Mouse (Mus musculus) yolk sac, embryonic 10.5 days (tissue): Measurements from ENCODE around the gene Sik1.
A peak's percentile ranks its signal among the peaks of the same experiment; 100 is the strongest.

Experiments
- DNase-seq: peaks from one replicate; pipeline ENCODE4 v3.0.0-alpha.2; 2017; ENCODE audit warnings: low spot score

Sik1 gene

DNA sequence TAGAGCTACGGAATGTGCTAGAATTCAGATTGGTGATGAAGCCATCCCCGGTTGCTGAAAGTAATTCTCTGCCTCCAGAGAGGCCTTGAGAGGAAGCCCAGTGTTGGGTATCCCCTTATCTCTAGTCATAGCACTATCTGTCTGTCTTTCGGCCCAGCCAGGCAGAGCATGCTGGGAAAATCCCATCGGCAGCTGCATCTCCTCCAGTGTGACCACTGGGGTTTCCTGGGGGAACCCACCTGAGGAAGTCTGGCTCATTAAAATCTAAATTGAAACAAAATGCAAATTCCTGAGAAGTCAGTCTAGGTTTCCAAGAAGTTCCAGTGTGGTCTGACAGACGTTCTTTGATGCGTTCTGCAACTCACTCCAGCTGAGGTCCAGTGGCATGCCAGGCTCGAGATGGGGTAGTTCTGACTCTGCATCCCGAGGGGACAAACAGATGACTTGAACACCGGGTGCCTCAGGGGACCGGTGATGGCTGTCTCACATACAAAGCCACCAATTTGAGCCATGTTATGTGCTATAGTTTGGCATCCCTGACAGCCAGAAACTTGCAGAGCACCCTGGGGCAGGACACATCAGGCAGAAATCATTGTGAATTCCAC, 19.8 kb upstream of the Sik1 start:
- no peak for DNase-seq

DNA sequence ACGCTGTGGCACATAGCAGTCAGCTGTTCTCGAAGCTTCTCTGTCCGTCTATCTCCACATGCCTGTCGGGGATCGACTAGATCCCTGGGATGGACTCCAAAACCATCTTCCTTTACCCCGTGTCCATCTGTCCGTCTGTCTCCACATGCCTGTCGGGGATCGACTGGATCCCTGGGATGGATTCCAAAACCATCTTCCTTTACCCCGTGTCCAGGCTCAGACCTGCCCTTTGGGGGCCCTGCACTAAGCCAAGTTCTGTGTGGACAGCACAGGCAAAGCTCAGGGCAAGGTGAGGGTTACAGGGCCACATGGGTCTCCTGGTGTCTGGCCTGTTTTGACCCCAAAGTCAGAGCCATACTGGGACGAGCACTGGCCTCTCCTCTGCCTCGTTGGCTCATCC, 19.1 kb upstream of the Sik1 start:
- no peak for DNase-seq

DNA sequence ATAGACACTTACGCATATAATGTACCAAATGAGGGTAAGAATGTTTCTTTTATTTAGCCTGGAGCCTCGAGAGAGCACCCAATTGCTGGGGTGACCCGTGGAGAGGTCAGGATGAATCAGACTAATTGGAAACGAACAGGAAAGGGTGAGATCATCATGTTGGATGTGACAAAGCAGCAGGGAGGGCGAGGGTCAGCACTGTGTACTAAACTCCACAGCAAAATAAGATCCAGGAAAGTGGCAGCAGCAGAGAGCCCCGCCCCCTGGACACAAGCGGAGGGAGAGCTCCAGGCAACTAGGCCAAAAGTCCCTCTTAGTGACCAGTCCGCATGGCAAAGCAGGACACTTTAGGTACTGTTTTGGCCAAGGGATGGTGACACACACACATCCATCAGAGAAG, 18.4 kb upstream of the Sik1 start:
- DNase-seq, result no peak

DNA sequence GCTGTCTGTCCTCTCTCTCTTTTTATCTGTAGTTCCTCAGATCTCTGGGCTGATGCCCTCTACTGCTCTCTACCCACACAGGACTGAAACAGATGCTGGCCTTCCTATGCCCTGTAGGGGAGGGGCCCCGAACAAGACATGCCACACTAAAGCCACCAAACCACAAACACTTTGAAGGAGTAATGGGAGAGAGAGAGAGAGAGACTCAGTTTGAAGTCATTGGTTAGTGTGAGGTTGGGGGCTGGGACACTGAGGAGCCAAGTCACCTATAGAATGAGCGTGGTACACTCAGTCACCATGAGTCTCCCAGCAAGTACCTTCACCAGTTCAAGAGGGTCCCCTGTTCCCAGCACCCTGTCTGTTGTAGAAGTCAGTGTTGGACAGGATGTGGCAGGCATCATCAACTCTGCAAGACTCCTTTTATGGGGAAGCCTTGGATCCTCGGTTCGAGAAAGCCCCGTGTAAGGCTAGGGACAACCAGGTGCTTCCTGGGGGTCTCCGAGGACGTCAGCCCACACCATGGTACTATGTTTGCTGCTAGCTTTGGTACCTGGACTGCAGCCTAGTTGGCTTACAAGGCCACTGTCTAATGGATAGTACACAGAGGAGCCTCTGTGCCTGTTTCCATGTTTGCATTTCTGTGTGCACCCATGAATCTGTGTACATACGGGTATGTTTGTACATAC, 17.7 kb upstream of the Sik1 start:
- no peak for DNase-seq

DNA sequence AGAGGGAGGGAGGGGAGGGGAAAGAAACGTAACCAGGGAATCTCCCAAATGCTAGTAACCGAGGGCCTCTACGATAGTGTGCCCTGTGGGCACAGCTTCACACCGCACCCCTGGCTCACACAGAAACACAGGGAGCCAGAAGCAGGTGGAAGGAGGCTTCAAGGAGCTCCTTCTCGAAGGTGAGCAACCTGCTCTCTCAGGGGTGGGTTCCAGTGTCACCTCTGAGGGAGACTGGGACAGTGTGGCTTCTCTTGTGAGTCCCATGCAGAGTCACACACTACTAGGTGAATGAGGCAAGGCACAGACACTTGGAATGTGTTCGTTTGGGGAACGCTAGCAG, 17.2 kb upstream of the Sik1 start:
- no peak for DNase-seq

DNA sequence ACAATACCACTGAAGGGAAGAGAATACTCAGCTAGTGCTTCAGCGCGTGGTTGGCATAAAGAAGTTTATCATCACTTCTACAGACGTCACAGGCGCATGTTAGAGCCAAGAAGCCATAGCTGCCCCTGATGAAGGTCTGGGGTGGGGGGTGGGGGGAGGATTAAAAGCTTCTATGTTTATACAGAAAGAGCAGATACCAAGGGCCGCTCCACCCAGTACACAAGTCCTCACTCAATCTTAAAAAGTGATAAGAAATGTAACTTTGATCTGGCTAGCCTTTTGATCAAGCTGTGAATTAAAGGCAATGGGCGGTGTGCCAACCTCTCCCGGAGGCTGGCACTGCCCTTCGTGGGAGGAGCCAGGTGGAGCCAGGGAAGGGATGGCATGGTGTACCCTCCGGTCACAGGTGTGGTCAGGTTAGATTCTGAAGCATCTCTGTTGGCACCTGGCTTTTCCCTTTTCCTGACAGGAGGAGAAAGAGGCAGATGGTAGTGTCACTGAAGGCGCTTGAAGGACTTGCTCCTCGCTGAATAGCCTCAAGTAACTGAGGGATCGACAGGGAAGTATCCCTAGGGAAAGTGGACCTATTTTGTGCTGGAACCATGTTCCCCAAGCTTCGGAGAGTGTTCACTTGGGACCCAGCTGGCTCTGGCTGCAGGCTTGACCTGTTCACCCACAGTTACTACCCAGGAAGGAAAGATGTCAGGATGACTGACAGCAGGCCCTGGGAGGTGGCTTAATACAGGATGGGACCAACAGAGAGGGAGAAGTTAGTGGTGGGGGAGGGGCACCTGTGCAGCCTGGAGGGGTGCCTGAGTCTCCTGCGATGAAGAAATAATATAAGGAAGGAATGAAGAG, 16.6 kb upstream of the Sik1 start:
- DNase-seq, result no peak

DNA sequence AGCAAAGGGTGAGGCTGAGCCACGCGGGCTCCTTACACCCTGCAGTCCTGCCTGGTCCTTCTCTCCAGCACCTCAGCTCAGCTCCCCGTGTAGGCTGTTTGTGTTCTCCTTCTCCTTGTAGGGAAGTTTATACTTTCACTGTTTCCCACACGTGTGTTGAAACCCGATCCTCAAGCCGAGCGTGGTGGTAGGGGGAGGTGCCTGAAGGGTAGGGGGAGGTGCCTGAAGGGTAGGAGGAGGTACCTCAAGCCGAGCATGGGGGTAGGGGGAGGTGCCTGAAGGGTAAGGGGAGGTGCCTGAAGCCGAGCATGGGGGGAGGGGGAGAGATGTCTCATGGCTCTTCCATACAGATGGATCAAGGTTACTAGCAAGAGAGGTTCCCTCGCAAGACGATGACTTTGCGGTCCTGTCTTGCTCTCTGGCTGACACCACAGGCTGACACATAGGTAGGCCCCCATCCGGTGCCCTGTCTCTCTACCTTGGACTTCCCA, 15.4 kb upstream of the Sik1 start:
- DNase-seq, result peak; percentile 66

DNA sequence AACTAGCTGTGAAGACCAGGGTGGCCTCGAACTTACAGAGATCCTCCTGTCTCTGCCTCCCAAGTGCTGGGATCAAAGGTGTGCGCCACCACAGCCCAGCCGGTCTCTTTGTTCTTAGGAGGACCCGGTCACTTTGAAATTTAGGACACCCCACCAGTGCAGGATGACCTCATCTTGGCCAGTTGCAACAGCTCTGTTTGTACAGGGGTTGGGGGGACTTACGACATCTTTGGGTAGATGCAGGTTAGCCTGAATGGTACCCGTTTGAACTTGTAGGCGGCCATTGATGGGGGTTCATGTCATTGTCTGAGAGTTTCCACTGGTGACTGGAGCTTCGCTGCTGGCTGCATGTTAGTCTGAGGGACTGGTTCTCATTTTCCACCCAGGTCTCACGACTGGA, 14.8 kb upstream of the Sik1 start:
- DNase-seq, result no peak

DNA sequence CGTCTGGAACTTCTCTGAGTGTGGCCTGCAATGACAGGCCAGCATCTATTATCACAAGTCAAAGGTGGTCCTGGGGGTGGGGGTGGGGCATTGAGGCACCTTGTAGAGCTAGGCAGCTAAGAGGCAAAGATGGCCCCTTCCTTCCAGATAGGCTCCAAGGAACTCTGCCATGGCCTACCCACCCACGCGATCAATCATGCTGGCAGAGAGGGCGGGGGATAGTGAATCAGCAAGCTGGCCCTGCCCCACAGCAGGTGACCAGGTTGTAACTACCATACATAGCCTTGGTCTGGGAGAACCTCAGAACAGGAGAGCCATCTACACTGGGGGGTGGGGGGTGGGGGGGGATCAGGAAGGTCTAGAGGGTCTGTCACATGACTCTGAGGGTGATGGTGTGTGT, 12.5 kb upstream of the Sik1 start:
- DNase-seq, result no peak

DNA sequence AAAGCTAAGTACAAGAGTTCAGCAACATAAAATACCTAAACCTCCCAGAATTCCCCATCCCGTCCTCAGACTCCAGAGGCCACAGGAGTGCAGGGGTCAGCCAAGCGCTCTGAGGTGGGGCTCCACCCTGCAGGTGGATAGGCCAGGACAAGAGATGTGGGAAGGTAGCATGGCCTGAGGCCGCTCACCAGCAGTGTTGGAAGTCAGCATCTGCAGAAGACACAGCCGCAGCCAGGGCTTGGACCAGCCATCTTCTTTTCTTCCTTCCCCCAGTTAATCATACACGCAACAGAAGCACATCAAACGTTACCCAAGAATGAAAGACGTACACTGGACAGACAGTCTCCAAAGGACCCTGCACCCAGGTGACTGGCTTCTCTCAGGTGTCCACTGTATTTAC, 11.5 kb upstream of the Sik1 start:
- DNase-seq, result no peak

DNA sequence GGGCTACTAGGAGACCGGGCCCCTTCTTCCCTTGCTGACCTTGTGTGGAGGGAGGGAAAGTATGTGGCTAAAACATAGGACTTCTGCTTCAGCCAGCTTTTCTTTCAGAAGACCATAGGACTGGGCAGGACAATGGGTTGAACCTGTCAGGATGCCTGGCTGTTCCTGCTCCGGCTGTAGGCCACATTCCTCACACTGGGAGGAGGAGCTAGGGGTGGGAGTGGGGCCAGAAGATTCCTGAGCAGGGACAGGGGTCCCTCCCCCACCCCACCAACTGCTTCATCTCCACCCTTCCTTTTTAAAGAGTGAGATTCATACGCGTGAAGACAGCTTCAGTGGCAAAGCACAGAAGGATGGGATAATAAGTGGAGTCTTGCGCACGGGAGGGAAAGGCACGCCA, 10.0 kb upstream of the Sik1 start:
- DNase-seq, result no peak

DNA sequence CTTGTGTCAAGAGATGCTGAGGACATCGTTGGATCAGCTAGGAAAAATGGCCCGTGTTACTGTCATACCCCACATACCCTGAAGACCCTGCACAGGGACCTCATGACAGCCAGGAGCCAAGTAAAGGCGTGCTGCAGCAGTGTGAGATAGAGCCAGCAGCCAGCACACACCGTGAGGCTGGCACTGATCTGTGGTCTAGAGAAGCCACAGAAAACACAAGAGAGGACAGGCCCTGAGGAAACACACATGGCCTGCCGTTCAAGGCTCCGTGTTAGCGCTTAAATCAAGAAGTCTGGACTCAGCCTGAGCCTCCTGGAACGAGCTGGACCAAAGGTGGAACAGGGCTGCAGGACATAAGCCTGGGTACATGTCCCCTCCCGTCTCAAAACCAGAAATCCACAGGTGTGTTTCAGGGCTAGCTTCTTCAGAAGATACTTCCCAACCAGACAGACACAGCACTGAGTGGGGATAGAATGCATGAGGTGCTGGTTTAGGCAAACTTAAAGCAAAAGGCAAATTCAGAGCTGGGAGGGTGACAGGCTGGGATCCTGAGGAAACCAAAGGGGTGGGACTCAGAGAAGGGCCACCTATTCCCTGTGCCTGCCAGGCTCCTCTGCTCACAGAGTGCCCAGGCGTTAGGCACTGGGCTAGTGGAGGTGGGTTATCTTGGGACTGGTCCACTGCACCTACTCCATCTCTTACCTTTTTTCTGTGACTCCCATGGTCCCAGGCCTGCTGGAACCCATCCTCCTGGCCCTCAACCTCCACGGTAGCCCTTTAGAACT, 9.3 kb upstream of the Sik1 start:
- no peak for DNase-seq

DNA sequence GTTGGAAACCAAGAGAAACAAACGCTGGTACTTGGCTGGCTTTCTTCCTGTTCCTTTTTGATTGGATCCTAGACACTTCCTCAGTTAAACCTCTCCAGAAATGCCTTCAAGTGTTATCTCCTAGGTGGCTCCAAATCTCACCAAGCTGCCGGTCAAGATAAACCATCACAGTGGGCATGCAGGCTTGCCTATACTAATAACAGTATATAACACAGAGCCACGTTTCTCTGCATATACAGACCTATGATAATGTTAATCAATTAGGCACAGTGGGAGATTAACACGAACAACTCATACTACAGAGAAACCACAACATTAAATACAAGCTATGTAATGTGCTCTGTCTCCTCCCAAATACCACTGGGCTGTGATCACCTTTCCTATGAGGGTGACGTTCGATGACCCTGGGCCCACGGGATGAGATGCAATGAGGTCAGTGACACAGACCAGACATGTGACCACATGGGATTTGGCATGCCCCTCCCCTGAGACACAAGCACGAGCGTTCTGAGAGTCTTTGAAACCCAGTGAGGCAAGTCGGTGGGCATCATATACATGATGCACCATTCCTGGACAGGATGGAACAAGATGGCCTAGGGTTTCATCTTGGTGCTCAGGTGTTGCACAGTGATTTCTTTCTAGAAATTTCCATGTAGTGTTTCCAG, 7.7 kb upstream of the Sik1 start:
- DNase-seq, result no peak

DNA sequence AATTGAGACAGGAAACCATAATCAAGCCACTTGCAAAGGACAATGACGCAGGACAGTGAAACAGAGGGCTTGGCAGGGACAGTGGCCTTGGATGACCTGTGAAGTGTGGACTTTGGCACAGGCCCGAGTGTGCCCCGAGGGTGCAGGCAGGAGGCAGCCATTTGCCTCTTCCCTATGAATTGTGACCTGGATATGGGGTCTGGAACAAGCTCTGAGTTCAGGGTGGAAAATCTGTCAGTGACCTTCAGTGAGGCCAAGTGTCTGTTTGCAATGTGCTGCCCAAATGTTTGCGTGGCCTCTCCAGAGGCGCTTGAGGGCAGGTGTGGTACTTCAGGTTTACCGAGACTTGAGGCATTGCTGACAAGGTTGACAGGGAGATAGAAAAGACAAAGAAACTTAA, 6.5 kb upstream of the Sik1 start:
- no peak for DNase-seq

DNA sequence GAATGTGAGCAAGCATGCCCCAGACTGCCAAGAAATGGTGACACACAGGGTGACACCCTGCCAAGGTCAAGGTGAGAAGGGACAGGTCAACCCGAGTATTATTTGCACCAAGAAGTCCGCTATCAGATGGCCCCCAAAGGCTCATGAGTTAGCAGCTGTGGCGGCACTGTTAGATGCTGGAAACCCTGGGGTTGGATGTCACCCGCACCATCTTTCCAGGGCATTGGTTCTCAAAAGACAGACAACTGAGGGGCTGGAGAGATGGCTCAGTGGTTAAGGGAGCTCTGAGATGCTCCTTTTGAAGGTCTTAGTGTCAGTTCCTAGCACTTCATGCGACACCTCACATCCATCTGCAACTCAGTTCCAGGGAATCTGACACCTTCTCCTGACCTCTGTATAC, 6.1 kb upstream of the Sik1 start:
- DNase-seq, result no peak

DNA sequence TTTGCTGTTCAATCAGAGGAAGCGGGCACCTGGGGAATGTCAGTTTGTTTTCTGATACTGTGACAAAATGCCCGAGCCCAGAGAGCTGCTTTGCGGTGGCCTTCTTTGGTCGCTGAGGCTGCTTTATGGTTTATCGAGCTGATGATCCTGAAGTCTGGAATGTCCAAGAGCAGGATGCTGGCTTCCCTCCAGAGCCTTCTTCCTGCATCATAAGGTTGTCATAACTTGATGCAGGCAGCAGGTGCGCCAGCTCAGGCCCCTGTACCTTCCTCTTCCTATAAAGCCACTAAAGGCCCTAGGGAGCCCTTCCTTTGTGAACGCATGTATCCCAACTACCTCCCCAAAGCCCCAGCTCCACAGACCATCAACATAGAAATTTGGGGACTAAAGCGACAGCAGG, 5.3 kb upstream of the Sik1 start:
- DNase-seq, result no peak

DNA sequence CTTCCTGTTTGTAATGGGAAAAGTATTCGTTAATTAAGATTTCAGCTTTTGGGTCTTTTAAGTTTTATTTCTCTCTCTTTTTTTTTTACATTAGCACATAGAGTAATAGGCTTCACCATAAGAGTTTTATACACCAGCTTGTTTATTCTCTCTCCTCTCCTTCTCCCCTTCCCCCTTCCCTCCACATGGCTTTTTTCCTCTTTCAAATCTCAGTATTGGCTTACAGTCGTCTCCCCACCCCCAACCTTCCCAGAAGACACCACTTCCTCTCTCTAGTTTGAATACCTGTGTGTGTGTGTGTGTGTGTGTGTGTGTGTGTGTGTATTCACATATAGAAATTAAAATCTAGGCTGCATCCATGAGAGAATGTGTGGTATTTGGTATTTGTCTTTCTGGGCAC, 3.8 kb upstream of the Sik1 start:
- no peak for DNase-seq

DNA sequence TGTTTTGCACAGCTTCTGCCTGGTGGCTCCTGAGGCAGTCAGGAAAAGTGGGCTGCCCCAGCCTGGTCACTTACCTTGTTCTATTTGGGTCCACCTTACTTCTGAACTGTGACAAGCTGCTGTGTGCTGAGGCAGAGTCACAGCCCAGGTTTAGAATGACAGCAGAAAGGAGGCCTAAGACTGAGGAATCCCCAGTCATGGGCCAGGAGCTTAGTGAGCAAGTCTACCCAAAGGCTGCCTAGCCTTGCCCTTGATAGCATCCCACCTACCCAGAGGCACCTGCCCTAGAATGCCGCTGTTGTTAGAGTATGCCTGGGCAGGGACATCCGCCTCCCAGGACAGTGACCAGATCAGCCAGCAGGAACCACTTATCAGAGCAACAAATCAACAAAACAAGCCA, 3.2 kb upstream of the Sik1 start:
- no peak for DNase-seq

DNA sequence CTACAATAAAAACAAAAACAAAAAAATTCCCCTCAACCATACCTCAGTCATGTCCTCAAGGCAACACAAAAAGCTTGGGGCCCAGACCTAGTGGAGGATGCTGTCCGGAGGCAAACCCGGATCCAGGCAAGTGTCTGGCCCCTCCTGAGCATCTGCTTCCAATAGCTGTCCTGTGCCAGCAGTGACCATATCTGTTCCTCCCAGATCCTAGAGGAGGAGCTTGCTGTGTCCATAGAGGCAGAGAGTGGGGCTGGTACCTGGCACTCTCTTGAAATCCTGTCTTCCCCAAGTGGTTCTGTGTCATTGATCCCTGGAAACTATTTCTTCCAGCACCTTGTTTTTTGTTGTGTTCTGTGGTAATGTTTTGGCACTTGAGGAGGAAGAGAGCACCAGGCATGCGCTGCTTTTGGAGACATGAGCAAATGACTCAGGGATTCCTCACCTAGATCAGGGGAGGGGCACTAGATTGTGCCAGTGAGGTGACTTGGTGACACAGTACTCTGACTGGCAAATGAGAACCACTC, 2.4 kb upstream of the Sik1 start:
- DNase-seq, result no peak

DNA sequence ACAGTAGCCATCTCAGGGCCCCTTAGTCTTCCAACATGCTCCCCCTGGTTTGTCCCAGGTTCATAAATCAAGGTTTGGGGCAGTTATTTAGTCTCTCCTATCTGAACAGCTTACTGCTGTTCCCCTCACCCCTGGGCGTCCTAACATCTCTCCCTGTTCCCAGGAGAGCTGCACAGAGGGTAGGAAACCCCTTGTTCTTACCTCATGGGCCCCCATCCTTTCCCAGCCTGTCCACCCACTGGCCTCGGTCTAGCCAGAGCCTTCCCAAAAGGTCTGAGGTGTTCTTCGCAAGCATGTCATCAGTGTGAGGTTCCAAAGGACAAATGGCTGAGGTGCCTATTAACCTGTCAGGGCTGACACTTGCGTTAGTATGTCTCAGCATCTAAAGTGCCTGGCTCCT, 1.6 kb upstream of the Sik1 start:
- DNase-seq, result no peak

DNA sequence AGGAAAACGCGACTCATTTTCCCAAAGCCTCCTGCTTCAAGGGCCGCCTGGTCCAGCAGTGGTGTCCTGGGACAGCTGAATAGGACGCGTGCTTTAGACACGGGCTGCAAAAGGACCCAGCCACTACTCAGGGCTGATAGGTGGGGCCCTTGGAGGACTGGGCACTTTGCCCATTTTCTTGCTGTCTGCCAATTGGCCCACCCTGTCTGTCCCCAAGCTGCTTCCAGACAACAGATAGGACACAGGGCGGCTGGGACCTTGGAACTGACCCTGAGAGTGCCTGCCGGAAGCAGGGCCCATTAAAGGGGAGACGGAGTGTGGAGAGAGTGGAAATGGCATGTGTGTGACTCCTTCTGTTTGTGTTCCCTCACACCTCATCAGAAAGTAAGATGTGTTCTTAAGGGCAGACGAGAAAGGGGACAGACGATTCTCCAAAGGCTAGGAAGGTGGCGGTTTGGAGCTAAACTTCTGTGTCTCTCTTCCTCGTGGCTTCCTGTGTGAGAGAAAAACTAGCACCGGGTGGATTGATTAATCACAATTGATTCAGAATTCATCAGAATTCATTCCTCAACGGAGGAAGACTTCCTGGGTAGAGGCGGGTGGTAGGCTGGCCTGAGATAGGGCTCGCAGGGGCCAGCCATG, 1.0 kb upstream of the Sik1 start:
- peak; percentile 59 for DNase-seq
